Mouse (Mus musculus): ENCODE results near the gene Fabp6. TPM values are rescaled to one million over a fixed set of nuclear protein-coding genes. Genes with fewer than 3 reads are reported as not detected.

The Fabp6 gene
- total and polyA plus RNA-seq, 3 experiments, result not detected

DNA sequence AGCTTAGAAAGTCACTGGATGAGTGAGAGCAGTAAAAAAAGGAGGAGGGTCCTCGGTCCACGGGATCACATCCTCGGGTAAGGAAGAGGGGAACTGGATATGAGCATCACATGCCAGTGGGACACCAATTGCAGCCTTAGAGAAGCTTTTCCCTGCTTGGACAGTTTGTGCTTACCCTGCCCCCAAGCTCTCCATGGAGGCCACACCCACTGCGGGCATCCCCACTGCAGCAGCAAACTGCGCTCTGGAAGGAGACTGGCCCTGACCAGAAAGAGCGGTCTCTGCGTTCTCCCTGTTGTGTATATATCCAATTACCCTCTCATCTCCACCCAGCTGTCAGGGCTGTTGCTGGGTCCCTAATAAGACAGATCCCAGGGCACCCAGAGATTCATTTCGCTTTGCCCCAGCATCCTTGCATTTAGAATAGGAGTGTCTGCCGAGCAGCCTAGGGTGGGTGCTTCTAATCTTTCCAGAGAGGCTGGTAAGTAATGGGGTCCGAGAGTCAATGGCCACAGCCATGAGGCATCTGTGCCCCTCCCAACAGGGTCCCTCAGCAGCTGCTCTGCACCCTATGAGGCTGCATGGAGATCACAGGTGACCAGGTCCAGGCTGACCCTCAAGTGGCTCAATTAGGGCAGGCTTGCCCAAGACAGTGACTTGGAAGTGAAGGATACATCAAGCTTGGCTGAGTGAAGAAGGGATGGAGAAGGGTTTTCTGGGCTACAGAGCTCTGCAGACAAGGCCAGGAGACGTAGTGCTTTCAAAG lies 23.4 kb downstream of the Fabp6 start:
- H3K9ac ChIP-seq (ENCODE audit: insufficient read depth, low read depth), result no peak overlapping the region
- no peak for DNase-seq (ENCODE audit: extremely low read depth)
- H3K4me2 ChIP-seq (ENCODE audit: insufficient read depth, low read depth, poor library complexity, severe bottlenecking), result no peak overlapping the region
- no peak overlapping the region for H3K27ac ChIP-seq (ENCODE audit: insufficient read depth, low read depth)
- in situ Hi-C loops (cut with MboI; ENCODE audit: low pct_ligation_motif_present, low pct_unique_long_range_greater_than_20kb, low sequenced_read_pairs), result no loop called here
- H3K36me3 ChIP-seq (replicated peaks in 1 of 2; ENCODE audit: control insufficient read depth in 1 of 2, insufficient read depth in 1 of 2, low read length in 1 of 2), result no peaks in the 10 kb centered on the region
- H3K4me1 ChIP-seq (ENCODE audit: control insufficient read depth in 1 of 2, insufficient read depth in 2 of 2), result peaks cover 3 to 14% of the 10 kb centered on the region in 2 experiments; a peak in 3 of 4 replicates
- no peaks in the 10 kb centered on the region for H3K27me3 ChIP-seq (replicated peaks)
- TF ChIP-seq IRF4 (IDR thresholded peaks at IDR 0.05; ENCODE audit: low read depth, low read length) (no peak), POLR2A (IDR thresholded peaks at IDR 0.05; ENCODE audit: low read depth, low read length) (no peak), SMC3 (IDR thresholded peaks at IDR 0.05; ENCODE audit: low read depth, low read length) (no peak), NRF1 (IDR thresholded peaks at IDR 0.05; ENCODE audit: low read depth, low read length) (no peak), MAFK (IDR thresholded peaks at IDR 0.05; ENCODE audit: insufficient replicate concordance, low read length) (no peak), KAT2A (IDR thresholded peaks at IDR 0.05; ENCODE audit: insufficient replicate concordance, low read length) (no peak), E2F4 (IDR thresholded peaks at IDR 0.05; ENCODE audit: insufficient replicate concordance, low read depth, low read length) (no peak), USF2 (conservative IDR thresholded peaks at IDR 0.05; ENCODE audit: low read depth, low read length) (no peak), RCOR1 (conservative IDR thresholded peaks at IDR 0.05; ENCODE audit: low read depth, low read length) (no peak), NELFE (IDR thresholded peaks at IDR 0.05; ENCODE audit: low read depth, low read length) (no peak)
- no peaks in the 10 kb centered on the region for H3K79me2 ChIP-seq (replicated peaks; ENCODE audit: control insufficient read depth, extremely low read depth, insufficient read depth, poor library complexity, severe bottlenecking)
- no peak overlapping the region for H3K4me3 ChIP-seq (replicated peaks in 1 of 3; ENCODE audit: low read depth in 2 of 3, low read length in 2 of 3, poor library complexity in 1 of 3)
- dilution Hi-C loops (cut with MboI; ENCODE audit: extremely low pct_ligation_motif_present, extremely low pct_unique_long_range_greater_than_20kb, low sequenced_read_pairs), result no loop called here
- H3K9me3 ChIP-seq (replicated peaks; ENCODE audit: low read length), result no peaks in the 10 kb centered on the region

DNA sequence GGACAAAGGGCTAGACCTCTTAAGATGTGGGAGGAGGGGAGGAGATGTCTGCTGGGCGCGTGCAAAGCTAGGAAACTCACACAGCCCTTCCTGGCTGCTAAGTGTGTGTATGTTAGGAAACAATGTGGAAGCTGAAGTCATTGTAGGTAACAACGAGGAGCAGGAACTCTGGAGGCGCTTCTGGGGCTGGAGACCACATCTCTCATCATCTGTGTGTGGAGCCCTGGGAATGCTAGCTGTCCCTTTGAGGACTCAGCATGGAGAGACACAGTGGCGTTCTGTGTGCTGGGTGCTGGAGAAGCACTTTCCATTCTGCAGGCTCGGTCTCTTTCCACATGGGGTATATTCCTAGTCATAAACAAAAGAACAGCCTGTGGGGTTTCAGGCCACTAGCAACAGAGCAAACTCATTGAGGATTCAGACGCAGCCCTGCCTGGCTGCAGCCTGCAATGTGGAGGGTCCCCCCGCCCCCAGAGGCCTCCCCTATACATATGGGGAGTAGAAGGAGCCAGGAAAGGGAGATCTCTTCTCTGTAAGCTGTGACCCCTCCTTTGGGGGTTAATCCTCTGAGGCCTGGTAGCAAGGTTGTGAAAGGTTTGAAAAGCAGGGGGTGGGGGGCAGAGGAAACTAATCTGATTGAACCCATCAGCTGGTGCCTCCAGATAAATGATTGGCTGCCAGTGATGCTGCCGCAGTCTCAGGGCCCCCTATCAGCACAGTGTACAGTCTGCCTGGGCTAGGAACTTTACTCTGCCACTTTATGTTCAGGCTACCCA lies 25.8 kb downstream of the Fabp6 start:
- no peaks in the 10 kb centered on the region for H3K79me2 ChIP-seq (replicated peaks; ENCODE audit: control insufficient read depth, extremely low read depth, insufficient read depth, poor library complexity, severe bottlenecking)
- H3K27me3 ChIP-seq (replicated peaks), result peaks cover 2% of the 10 kb centered on the region
- H3K4me3 ChIP-seq (replicated peaks in 1 of 3; ENCODE audit: low read depth in 2 of 3, low read length in 2 of 3, poor library complexity in 1 of 3), result no peak overlapping the region
- in situ Hi-C loops (cut with MboI; ENCODE audit: low pct_ligation_motif_present, low pct_unique_long_range_greater_than_20kb, low sequenced_read_pairs), result no loop called here
- no peaks in the 10 kb centered on the region for H3K36me3 ChIP-seq (replicated peaks in 1 of 2; ENCODE audit: control insufficient read depth in 1 of 2, insufficient read depth in 1 of 2, low read length in 1 of 2)
- dilution Hi-C loops (cut with MboI; ENCODE audit: extremely low pct_ligation_motif_present, extremely low pct_unique_long_range_greater_than_20kb, low sequenced_read_pairs), result no loop called here
- no peak overlapping the region for H3K9ac ChIP-seq (ENCODE audit: insufficient read depth, low read depth)
- TF ChIP-seq SMC3 (IDR thresholded peaks at IDR 0.05; ENCODE audit: low read depth, low read length) (no peak), ZMIZ1 (IDR thresholded peaks at IDR 0.05; ENCODE audit: low read depth, low read length) (no peak), ZNF384 (IDR thresholded peaks at IDR 0.05; ENCODE audit: low read depth, low read length) (no peak), POLR2AphosphoS2 (IDR thresholded peaks at IDR 0.05; ENCODE audit: low read depth, low read length) (no peak), NRF1 (IDR thresholded peaks at IDR 0.05; ENCODE audit: low read depth, low read length) (no peak), MAX (IDR thresholded peaks at IDR 0.05; ENCODE audit: low read length) (no peak), USF2 (conservative IDR thresholded peaks at IDR 0.05; ENCODE audit: low read depth, low read length) (no peak), MYC (IDR thresholded peaks at IDR 0.05; ENCODE audit: low read depth, low read length) (no peak), CTCF (conservative IDR thresholded peaks at IDR 0.05 in 1 of 2, IDR thresholded peaks at IDR 0.05 in 1 of 2; ENCODE audit: low read depth in 2 of 2, low read length in 2 of 2) (no peak), USF1 (IDR thresholded peaks at IDR 0.05; ENCODE audit: low read depth, low read length) (no peak), ZKSCAN1 (IDR thresholded peaks at IDR 0.05; ENCODE audit: borderline replicate concordance, low read depth, low read length) (no peak), IRF4 (IDR thresholded peaks at IDR 0.05; ENCODE audit: low read depth, low read length) (no peak), BHLHE40 (IDR thresholded peaks at IDR 0.05; ENCODE audit: low read depth, low read length) (no peak), HCFC1 (IDR thresholded peaks at IDR 0.05; ENCODE audit: low read depth, low read length) (no peak), RAD21 (IDR thresholded peaks at IDR 0.05; ENCODE audit: low read depth, low read length) (no peak), RCOR1 (conservative IDR thresholded peaks at IDR 0.05; ENCODE audit: low read depth, low read length) (no peak), GABPA (IDR thresholded peaks at IDR 0.05; ENCODE audit: insufficient replicate concordance, low read depth, low read length) (no peak), ZC3H11A (IDR thresholded peaks at IDR 0.05; ENCODE audit: low read depth, low read length) (no peak)
- peaks cover 3 to 14% of the 10 kb centered on the region in 2 experiments; a peak in 3 of 4 replicates for H3K4me1 ChIP-seq (ENCODE audit: control insufficient read depth in 1 of 2, insufficient read depth in 2 of 2)
- H3K9me3 ChIP-seq (replicated peaks; ENCODE audit: low read length), result no peaks in the 10 kb centered on the region
- no peak overlapping the region for H3K4me2 ChIP-seq (ENCODE audit: insufficient read depth, low read depth, poor library complexity, severe bottlenecking)
- no peak overlapping the region for H3K27ac ChIP-seq (ENCODE audit: insufficient read depth, low read depth)
- no peak for DNase-seq (ENCODE audit: extremely low read depth)

Measured in CH12.LX (cell line).